In the genomic region with DNA sequence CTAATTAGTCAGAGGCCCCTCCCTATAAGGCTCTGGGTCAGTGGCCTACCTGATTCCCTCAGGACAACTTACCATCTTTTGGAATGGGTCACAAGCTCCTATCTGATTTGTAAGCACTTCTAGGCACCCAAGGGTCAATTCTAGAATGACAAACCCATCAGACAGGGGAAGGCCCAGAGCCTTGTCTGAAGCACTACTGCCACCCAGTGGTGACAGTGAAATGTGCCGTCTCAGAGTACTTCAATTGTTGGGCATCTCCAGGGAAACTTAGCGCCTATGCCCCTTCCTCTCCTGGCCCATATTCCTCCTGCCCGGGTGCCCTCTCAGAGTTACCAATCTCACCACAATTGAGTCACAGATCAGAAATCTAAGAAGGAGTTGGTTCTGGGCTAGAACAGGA, we compare ENCODE assay signal across 8 mouse cellular contexts. TPM values are rescaled to one million over a fixed set of nuclear protein-coding genes. Genes with fewer than 3 reads are reported as not detected.
DNase-seq lines count a peak whose midpoint lies in the region; ATAC-seq and TF ChIP-seq lines count a peak whose summit lies in the region.

No protein-coding gene starts in this region.

- 10% methylated on average over 3 of the region's 3 CpGs for WGBS in heart, adult 2 months
- 16% methylated on average over 3 of the region's 3 CpGs for WGBS in intestine, embryonic 16.5 days
- WGBS in midbrain, embryonic 14.5 days = 19% methylated on average over 3 of the region's 3 CpGs

- H3K9ac ChIP-seq in heart, adult 2 months (ENCODE audit: low read depth, low read length) = no peak overlapping the region
- no peak overlapping the region for H3K9ac ChIP-seq in intestine, embryonic 16.5 days (ENCODE audit: low read depth, low read length)
- no peak overlapping the region for H3K9ac ChIP-seq in midbrain, embryonic 14.5 days (replicated peaks; ENCODE audit: low read length)

- no peak overlapping the region for H3K4me3 ChIP-seq in heart, adult 2 months
- H3K4me3 ChIP-seq in intestine, embryonic 16.5 days (ENCODE audit: low read length) = no peak overlapping the region
- H3K4me3 ChIP-seq in midbrain, embryonic 14.5 days (replicated peaks; ENCODE audit: low read depth, low read length) = no peak overlapping the region

- intact Hi-C loops in heart, adult 2 months (cut with DNase I) = loop anchor here (1.0 to 10.0 kb wide), 3 partner anchors 282 to 408 kb away; no protein-coding TSS in a partner anchor
- intact Hi-C loops in heart, postnatal 25 days (cut with DNase I) = loop anchor here (1.0 to 5.0 kb wide), 3 partner anchors 185 to 407 kb away; no protein-coding TSS in a partner anchor
- intact Hi-C loops in left cerebral cortex, postnatal 25 days (cut with DNase I) = loop anchor here (2.0 to 10.0 kb wide), 2 partner anchors 46 to 402 kb away; no protein-coding TSS in a partner anchor

- peak; percentile 84; the same call in 1 of the 2 replicates for TF ChIP-seq EP300 in heart, adult 2 months (IDR thresholded peaks at IDR 0.05; ENCODE audit: insufficient read depth, low read depth, low read length)

- H3K27ac ChIP-seq in heart, adult 2 months = no peak overlapping the region
- no peak overlapping the region for H3K27ac ChIP-seq in intestine, embryonic 16.5 days (ENCODE audit: low read length)
- H3K27ac ChIP-seq in midbrain, embryonic 14.5 days (replicated peaks; ENCODE audit: low read depth, low read length) = no peak overlapping the region

- no peak for TF ChIP-seq POLR2A in heart, adult 2 months (IDR thresholded peaks at IDR 0.05; ENCODE audit: insufficient read depth, low read depth, low read length)

- TF ChIP-seq CTCF in heart, adult 2 months (IDR thresholded peaks at IDR 0.05) = peak; percentile 90

- H3K4me1 ChIP-seq in heart, adult 2 months (ENCODE audit: control insufficient read depth, insufficient read depth, low read length) = peaks cover 2% of the 10 kb centered on the region
- H3K4me1 ChIP-seq in intestine, embryonic 16.5 days (ENCODE audit: control insufficient read depth, insufficient read depth, low read length) = peaks cover 5% of the 10 kb centered on the region; the same call in 1 of the 2 replicates
- peaks cover 6% of the 10 kb centered on the region for H3K4me1 ChIP-seq in midbrain, embryonic 14.5 days (ENCODE audit: control insufficient read depth, insufficient read depth, low read length)

- H3K36me3 ChIP-seq in heart, adult 2 months (ENCODE audit: control insufficient read depth, insufficient read depth, low read length) = no peaks in the 10 kb centered on the region
- peaks cover 8% of the 10 kb centered on the region for H3K36me3 ChIP-seq in intestine, embryonic 16.5 days (ENCODE audit: control insufficient read depth, insufficient read depth, low read length)
- peaks cover 74% of the 10 kb centered on the region for H3K36me3 ChIP-seq in midbrain, embryonic 14.5 days (ENCODE audit: control insufficient read depth, insufficient read depth, low read length)

- DNase-seq in heart, adult 2 months = peak; percentile 64 to 75
- DNase-seq in heart, postnatal 25 days (ENCODE audit: low spot score) = no peak
- DNase-seq in cerebellum, adult 9-10 months = peak; percentile 81
- DNase-seq in left cerebral cortex, postnatal 25 days (ENCODE audit: low spot score in 2 of 2) = peak; percentile 83 to 84
- peak; percentile 94 for DNase-seq in midbrain, embryonic 14.5 days
- DNase-seq in spleen, adult 12 weeks (ENCODE audit: low spot score) = peak; percentile 54

- no peaks in the 10 kb centered on the region for H3K9me3 ChIP-seq in intestine, embryonic 16.5 days (ENCODE audit: control insufficient read depth, low read length)
- no peaks in the 10 kb centered on the region for H3K9me3 ChIP-seq in midbrain, embryonic 14.5 days (ENCODE audit: control insufficient read depth, low read length)

- no peak overlapping the region for H3K4me2 ChIP-seq in intestine, embryonic 16.5 days (ENCODE audit: low read depth, low read length)
- H3K4me2 ChIP-seq in midbrain, embryonic 14.5 days (ENCODE audit: low read length) = no peak overlapping the region

- H3K79me2 ChIP-seq in heart, adult 2 months (replicated peaks; ENCODE audit: control insufficient read depth, insufficient read depth, low read length) = no peaks in the 10 kb centered on the region

- ATAC-seq in frontal cortex, adult (ENCODE audit: low TSS enrichment) = peak; percentile 71
- peak; percentile 32; the same call in 1 of the 2 replicates for ATAC-seq in intestine, embryonic 16.5 days
- peak; percentile 44; the same call in 1 of the 2 replicates for ATAC-seq in midbrain, embryonic 14.5 days (ENCODE audit: low FRiP score, low TSS enrichment)

- no peaks in the 10 kb centered on the region for H3K27me3 ChIP-seq in heart, adult 2 months (ENCODE audit: control insufficient read depth, insufficient read depth, low read length)
- no peaks in the 10 kb centered on the region for H3K27me3 ChIP-seq in intestine, embryonic 16.5 days (replicated peaks; ENCODE audit: control insufficient read depth, insufficient read depth, low read length)
- no peaks in the 10 kb centered on the region for H3K27me3 ChIP-seq in midbrain, embryonic 14.5 days (ENCODE audit: control insufficient read depth, insufficient read depth, low read length)

RNA-seq across cellular contexts. Expression of a gene that starts 5.2 kb away (rescaled TPM):
- total RNA-seq in heart, adult 2 months (2021) = 10 to 100 TPM; 17.9 to 19.4 TPM
- 14.1 and 18.5 TPM in 2 replicates for polyA plus RNA-seq in heart, adult 2 months (2012; rRNA removed)
- 10 to 100 TPM; 18.3 to 19.0 TPM for total RNA-seq in heart, postnatal 25 days (2021)
- polyA plus RNA-seq in intestine, embryonic 16.5 days (2015; fragmentation: Nextera tagmentation; extraction: Ambion mirVana) = 40.7 and 45.0 TPM in 2 replicates
- 10 to 100 TPM; 33.1 to 35.2 TPM for total RNA-seq in left cerebral cortex, postnatal 25 days (2021)
- polyA plus RNA-seq in midbrain, embryonic 14.5 days (2014; fragmentation: Nextera tagmentation; extraction: Ambion mirVana) = 86.6 and 91.5 TPM in 2 replicates

RNA-seq across cellular contexts. Expression of a gene that starts 47.3 kb away (rescaled TPM):
- total RNA-seq in heart, adult 2 months (2021) = not detected
- not detected in 2 replicates for polyA plus RNA-seq in heart, adult 2 months (2012; rRNA removed)
- total RNA-seq in heart, postnatal 25 days (2021) = not detected
- not detected in 2 replicates for polyA plus RNA-seq in intestine, embryonic 16.5 days (2015; fragmentation: Nextera tagmentation; extraction: Ambion mirVana)
- not detected for total RNA-seq in left cerebral cortex, postnatal 25 days (2021)
- not detected in 2 replicates for polyA plus RNA-seq in midbrain, embryonic 14.5 days (2014; fragmentation: Nextera tagmentation; extraction: Ambion mirVana)
